Mouse (Mus musculus) adrenal gland, adult 2 months (tissue): ENCODE measurements around the gene Bbs1. TPM values are rescaled to one million over a fixed set of nuclear protein-coding genes. Genes with fewer than 3 reads are reported as not detected.
"Not testable (repeated sequence)": the region's sequence is repeated elsewhere in the genome, so short reads cannot be mapped to it uniquely, and the experiment has no call there.

Experiments
- DNase-seq: peaks from one replicate; pipeline ENCODE4 v3.0.0; 2021
- polyA plus RNA-seq: library from polyadenylated mRNA; depleted of rRNA; stranded (reverse); fragments of >200 nt; gene quantifications from 2 replicates; pipeline ENCODE4 v1.2.3, GENCODE M21; 2012
- total RNA-seq, 2 experiments: library from RNA; stranded (reverse); gene quantifications; 2 replicates each; pipeline ENCODE4 v1.2.3; 2021

Gene Bbs1
- total and polyA plus RNA-seq, 3 experiments = 5.9 to 13.9 (median 6.1) TPM

DNA sequence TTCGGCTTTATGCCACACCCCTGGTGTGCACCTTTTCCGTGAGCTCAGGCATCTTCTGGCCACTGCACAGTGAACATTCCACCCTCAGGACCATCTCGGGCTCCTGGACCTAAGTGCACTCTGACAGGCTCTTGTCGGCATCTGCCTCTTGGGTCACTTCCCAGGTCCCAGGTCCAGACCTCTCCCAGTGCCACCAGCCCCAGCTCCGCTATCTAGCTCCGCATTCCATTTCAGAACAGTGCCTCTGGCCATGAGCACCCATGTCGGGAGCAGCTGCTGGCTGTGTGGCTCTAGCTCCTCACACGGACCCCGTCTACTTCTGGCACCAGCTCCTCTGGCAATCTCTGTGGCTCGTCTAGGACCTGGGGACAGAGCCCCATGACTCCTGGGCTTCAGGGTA, 16.6 kb downstream of the Bbs1 start:
- no peak for DNase-seq

DNA sequence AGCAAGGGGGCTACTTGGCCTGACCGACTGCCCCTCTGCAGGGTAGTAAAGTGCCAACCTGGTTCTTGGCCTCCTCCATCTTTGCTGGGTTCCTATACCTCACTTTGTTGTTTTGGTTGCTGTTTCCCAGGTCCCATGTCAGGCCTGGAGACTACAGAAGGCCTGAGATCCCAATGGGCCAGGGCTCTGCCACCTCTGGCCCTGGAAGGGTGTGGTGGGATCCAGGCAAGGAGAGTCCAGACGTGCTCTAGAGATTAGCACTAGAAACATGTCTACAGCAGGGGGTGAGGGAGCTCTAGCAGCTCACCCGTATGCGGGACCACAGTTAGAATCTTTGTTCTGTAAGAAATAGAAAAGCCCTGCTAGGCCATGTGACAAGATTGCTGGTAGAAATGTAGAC, 22.5 kb downstream of the Bbs1 start:
- DNase-seq = no peak

- DNase-seq = no peak
These were observed 27.1 kb downstream of the Bbs1 start for GRCm38 (mm10) chr19:4879324-4879703.

- DNase-seq = peak; percentile 98
These were observed 27.8 kb downstream of the Bbs1 start, which contains the start of gene Zdhhc24 for GRCm38 (mm10) chr19:4878405-4879323. Zdhhc24 (plus strand) TSS chr19:4878668.

GRCm38 (mm10) chr19:4877785-4878184, 28.6 kb downstream of the Bbs1 start, which contains the start of gene Actn3:
Actn3 (minus strand) TSS chr19:4877909.
- no peak for DNase-seq

DNA sequence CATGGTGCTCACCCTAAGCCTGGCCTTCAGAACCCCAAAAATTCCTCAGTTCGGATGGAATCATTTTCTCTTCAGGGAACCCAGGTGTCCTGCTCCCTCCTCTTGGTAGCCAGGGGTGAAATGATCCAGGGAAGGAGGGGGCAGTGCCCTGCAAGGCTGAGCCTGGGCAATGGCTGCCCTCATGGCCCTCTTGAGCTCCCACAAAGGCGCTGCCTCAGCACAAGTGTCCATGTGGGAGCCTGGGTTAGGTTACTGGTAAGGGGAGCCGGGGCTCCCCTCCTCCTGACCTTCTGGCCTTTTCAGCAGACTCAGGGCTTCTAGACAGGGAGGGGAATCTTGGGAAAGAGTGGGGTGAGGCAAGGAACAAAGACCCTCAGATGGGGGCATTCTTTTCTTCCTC, 29.7 kb downstream of the Bbs1 start:
- no peak for DNase-seq

GRCm38 (mm10) chr19:4876241-4876640, 30.2 kb downstream of the Bbs1 start:
- DNase-seq = no peak

DNA sequence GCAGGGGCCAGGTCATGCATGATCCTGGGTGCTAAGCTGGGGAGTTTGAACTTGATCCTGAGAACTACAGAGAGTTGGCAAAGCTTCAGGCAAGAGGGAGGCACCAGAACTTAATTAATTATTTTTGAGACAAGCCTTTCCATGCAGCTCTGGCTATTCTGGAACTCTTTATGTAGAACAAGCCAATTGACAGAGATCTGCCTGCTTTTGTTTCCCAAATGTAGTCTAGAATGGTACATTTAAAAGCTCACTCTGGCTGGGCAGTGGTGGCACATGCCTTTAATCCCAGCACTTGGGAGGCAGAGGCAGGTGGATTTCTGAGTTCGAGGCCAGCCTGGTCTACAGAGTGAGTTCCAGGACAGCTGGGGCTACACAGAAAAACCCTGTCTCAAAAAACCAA, 31.8 kb downstream of the Bbs1 start:
- DNase-seq = not testable (repeated sequence)

DNA sequence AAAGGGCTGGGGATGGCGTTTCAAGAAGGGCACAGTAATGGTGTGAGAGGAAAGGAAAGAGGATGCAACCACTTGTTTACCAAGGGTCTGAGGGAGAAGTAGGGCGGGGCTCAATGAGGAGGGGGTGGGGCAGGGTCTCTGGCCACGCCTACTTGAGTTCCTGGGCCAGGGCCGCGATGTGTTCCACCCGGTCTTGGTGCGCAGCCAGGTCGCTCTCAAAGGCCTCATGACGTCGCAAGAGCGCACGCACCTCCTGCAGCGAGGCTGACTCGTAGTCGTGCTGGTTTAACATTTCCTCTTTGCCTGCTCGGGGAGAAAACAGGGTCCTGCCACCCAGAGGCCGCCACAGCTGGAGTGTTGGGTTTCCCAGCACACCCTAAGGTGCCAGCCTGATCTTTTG, 41.3 kb downstream of the Bbs1 start:
- DNase-seq = peak; percentile 39

DNA sequence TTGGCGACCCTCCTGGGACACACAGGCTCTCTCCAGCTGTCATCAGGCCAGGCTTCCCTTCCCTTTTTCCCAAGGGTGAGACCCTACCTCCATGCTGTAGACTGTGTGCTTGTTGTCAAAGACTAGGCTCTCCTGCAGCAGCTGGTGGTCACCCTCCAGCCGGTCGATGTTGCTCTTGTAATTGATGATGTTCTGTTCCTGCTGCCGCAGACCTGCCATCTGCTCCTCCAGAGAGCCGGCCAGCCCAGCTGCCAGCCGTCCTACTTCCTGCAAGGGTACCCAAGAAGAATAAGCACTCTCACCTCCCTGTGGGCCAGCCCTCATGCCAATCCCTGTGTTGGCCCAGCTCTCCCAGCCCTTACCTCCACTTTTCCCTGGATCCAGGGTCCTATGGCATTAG, 43.4 kb downstream of the Bbs1 start:
- no peak for DNase-seq

DNA sequence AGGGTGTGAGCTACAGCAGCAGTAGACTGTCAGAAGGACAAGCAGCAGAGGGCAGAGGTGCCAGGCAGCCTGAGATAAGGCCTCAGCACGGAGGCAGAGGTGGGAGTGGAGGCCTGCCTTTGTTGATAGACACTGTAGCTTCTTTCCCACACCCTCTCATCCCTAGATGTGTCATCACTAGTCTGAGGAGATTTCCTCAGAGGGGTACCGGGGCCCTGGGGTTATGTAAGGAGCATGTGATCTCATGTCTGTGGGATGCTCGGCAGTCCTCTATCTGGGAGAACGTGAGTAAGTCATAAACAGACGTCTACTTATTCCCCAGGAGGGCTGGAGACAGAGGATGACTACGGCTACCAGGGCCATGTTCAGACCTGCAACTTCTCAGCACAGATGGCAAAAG, 47.3 kb downstream of the Bbs1 start:
- DNase-seq = no peak

DNA sequence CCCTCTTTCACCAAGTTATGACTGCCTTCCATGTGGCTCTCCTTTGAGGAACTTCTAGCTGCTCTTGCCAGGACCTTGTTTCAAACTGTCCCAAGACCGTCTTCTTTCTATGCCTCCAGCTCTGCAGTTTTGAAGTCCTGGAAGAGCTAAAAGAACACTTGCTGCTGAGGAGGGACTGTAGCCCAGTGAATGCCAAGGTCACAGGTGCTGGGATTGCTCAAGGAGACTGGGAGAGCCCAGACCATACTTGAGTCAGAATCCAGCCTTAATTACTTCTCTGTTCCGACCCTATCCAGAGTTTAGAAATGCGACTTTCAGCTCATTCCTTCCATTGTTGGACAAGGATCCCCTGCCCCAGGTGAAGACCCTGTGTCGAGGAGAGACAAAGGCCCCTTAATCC, 50.5 kb downstream of the Bbs1 start:
- DNase-seq = peak; percentile 76

GRCm38 (mm10) chr19:4855470-4855820, 51.0 kb downstream of the Bbs1 start:
- no peak for DNase-seq

- DNase-seq = peak; percentile 97
These were observed 51.6 kb downstream of the Bbs1 start, which contains the start of gene Ctsf for GRCm38 (mm10) chr19:4854552-4855469. Ctsf (plus strand) TSS chr19:4855130.

DNA sequence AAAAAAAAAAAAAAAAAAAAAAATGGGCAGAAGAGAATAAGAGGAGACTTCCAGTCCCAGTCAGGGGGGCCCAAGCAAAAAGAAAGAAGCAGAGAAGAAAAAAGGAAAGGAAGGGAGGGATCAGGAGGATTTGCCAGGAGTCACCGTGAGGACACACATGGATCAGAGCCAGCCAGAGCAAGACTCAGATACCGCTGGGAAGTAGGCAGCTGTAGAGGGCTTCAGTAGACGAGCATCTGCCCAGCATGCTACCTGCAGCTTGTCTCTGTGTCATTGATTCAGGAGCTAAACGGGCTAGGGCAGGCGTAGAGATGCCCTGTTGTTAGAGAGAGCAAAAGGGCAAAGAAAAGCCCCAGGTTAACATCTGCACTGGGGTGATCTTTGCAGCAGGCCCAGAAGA, 56.1 kb downstream of the Bbs1 start:
- no peak for DNase-seq

- DNase-seq = no peak
These were observed 56.6 kb downstream of the Bbs1 start for GRCm38 (mm10) chr19:4849800-4850199.

DNA sequence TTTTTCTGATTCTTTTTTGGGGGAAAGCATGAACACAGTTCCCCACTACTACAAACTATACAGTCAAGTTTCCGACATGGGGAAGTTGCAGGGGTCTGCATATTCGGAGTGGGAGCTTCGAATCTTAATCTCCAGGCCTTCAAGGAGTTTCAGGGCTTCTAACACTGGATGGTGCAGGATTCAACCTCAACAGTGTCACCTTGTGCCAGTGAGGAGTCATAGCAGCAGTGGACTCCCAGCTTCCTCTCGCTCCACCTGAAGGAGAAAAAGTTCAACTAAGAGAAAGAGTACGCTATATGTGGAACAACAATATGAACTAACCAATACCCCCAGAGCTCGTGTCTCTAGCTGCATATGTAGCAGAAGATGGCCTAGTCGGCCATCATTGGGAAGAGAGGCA, 58.9 kb downstream of the Bbs1 start:
- DNase-seq = peak; percentile 42

DNA sequence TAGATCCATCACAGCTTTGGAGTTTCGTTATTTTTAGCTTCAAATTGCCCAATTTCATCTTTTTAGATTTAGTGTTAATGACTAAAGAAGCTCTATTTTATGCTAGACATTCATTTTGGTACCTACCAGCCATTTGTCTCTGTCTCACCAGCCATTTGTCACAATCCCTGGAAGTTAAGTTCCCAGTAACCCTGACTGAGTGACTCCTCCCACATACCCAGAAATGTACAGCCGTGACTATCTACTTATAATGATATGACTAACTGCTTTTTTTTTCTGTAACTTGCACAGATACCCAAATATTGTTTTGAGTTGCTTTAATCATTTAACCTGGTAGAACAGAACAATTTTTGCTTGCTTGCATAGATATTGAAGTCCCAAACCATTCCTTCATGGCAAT, 60.6 kb downstream of the Bbs1 start:
- DNase-seq = no peak

GRCm38 (mm10) chr19:4842611-4843010, 63.8 kb downstream of the Bbs1 start:
- DNase-seq = no peak

DNA sequence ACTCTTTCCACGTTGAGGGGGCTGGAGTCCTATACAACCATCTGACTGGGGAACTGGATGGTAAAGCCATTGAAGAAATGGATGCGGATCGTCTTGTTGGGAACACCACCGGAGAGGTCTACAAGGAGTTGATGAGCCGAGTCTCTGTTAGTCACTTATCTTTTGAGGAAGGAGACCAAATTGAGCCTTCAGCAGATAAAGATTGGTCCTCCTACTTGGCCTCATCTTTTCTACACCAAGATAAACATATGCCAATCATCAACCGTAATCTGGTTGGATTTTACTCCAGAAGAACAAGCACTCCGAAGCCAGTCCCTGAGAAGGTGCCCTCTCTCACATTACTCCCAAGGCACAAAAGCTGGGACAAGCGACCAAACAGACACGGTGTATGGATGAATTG, 65.6 kb downstream of the Bbs1 start:
- DNase-seq = no peak

GRCm38 (mm10) chr19:4839149-4839548, 67.3 kb downstream of the Bbs1 start, which contains the start of the genes Ccs and Ccdc87:
Ccs (minus strand) TSS chr19:4839332.
Ccdc87 (plus strand) TSS chr19:4839366.
- DNase-seq = peak; percentile 98

DNA sequence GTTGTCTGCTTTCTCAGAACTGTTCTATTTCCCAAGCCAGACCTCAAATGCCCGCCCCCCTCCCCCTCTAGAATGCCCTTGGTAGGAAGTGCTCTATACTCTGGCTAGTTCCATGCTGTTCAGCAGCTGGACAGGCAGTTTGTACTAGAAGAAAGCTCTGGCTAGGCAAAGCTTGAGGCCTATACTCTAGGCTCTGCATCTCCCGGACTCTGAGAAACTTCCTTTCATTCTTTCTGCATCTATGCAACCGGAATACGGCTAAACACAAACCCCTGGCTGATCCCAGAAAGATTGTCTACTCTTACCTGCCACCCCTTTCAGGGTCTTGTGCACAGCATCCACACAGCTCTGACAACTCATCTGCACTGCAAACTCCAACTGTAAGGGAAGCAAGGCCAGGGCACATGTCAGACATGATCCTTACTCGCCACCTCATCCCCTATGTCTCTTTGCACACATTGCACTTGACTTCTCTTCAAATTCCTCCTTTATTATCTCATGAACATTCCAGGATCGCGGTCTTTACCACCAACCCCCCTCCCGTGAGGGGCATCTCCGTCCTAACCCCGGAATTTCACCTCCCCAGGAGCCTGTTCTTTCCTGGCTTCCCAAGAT, 67.8 kb downstream of the Bbs1 start:
- DNase-seq = peak; percentile 39
